Mouse (Mus musculus): ENCODE measurements around the gene Klhdc8a.

DNA sequence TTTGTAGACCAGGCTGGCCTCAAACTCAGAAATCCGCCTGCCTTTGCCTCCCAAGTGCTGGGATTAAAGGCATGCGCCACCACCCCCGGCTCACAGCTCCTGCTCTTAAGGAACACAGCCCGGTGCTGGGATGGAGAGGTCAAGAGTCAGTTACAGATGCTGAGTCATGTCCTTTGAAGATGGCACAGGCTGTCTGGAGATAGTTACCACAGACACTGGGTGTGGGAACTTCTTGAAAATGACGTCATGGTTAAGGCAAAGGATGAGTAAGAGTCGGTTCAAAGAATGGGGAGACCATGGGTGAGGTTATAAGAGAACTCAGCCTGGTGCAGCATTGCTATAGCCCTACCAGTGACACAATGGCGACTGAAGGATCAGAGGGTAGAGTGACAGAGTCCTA lies 33.8 kb upstream of the Klhdc8a start:
- TF ChIP-seq CTCF (IDR thresholded peaks at IDR 0.05; ENCODE audit: control insufficient read depth, insufficient read depth, insufficient replicate concordance, low read depth, low read length) (no peak), POLR2A (IDR thresholded peaks at IDR 0.05; ENCODE audit: control insufficient read depth, low read depth, low read length) (no peak)

Data from testis, adult 2 months (tissue).